Mouse (Mus musculus): ENCODE data around the gene Neurl2.
"Not testable (repeated sequence)": the region's sequence is repeated elsewhere in the genome, so short reads cannot be mapped to it uniquely, and the experiment has no call there.

Neurl2 gene

GRCm38 (mm10) chr2:164833314-164833959 lies at the start of gene Neurl2:
Gene Neurl2, minus strand, starts transcription at chr2:164833456.
- DNase-seq (ENCODE audit: low spot score in 2 of 2): peak; percentile 88 to 94

DNA sequence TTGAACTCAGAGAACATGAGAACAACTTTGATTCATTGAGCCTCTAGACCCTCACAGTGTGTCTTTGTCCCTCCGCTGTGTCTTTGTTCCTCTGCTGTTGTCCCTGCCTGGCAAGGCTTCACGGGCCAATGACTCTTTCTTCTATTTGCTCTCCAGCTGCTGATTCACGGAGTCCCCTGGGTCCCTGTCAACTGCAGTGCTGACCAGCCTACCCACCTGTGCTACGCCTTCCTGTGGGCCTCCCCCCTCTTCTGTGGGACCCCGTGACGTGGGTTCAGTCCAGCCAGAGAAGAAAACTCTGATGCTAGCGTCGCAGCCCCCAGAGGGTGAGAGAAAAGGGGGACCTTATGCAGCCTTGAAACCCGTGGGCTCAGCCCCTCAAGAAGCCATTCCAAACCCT lies 49.4 kb upstream of the Neurl2 start:
- no peak for DNase-seq (ENCODE audit: low spot score in 2 of 2)

GRCm38 (mm10) chr2:164879568-164880277 lies 46.5 kb upstream of the Neurl2 start:
- peak; percentile 92 to 94 for DNase-seq (ENCODE audit: low spot score in 2 of 2)

GRCm38 (mm10) chr2:164879228-164879567 lies 45.9 kb upstream of the Neurl2 start, which contains the start of gene Pcif1:
Gene Pcif1, plus strand, starts transcription at chr2:164879304.
- DNase-seq (ENCODE audit: low spot score in 2 of 2): peak; percentile 90 to 91

- no peak for DNase-seq (ENCODE audit: low spot score in 2 of 2)
Observed at GRCm38 (mm10) chr2:164878509-164879227, 45.4 kb upstream of the Neurl2 start.

DNA sequence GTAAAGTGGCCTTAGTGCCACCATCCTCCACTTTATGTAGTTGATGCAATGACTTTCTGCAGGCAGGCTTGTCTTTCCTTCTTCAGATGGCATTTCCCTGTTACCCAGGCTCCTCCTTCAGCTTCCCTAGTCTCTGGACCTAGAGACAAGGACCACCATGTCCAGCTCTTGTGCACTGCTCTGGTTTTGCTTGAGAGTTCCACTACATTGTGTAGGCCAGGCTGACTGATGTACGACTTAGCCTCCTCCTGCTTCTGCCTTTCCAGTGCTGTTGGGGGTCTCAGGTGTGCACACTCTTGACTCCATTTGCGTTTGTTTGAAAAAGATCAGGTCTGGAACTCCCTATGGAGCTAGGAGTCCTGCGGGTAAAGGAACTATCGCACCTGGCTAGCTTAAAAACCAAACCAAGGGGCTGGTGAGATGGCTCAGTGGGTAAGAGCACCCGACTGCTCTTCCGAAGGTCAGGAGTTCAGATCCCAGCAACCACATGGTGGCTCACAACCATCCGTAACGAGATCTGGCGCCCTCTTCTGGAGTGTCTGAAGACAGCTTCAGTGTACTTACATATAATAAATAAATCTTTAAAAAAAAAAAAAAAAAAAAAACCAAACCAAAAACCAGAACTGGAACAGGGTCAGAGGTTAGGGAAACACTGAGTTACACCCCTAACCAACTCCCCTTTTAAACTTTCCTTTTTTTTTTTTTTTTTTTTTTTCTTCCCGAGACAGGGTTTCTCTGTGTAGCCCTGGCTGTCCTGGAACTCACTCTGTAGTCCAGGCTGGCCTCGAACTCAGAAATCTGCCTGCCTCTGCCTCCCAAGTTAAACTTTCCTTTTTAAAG lies 44.3 kb upstream of the Neurl2 start:
- not testable (repeated sequence) for DNase-seq (ENCODE audit: low spot score in 2 of 2)

GRCm38 (mm10) chr2:164875648-164876047 lies 42.4 kb upstream of the Neurl2 start:
- not testable (repeated sequence) for DNase-seq (ENCODE audit: low spot score in 2 of 2)

DNA sequence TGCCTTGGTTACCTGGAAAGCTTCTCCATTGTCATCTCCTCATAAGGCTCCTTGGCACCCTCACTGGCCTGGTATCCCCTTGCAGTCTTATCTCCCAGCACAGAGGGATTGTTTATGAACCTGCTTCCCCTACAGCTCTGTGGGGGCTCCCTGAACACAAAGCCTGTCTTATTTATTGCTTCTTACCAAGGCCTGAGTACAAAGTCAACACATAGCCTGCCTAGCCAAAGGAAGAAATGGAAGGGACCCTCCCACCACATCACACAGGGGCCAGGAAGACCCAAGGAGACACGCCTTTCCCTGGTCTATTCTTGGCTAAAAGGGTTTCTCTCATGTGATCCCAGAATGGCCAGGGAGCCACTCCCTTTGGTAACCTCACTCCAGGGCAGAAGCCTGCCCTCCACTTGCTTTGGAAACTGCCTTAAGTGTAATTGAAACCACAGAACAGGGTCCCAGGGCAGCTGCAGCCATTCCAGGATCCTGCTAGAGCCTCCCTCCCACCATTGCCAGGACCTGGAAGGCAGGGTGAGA lies 41.0 kb upstream of the Neurl2 start:
- DNase-seq (ENCODE audit: low spot score in 2 of 2): no peak

- no peak for DNase-seq (ENCODE audit: low spot score in 2 of 2)
Observed at GRCm38 (mm10) chr2:164873621-164874020, 40.4 kb upstream of the Neurl2 start.

- DNase-seq (ENCODE audit: low spot score in 2 of 2): no peak
Observed at GRCm38 (mm10) chr2:164871602-164872303, 38.5 kb upstream of the Neurl2 start.

DNA sequence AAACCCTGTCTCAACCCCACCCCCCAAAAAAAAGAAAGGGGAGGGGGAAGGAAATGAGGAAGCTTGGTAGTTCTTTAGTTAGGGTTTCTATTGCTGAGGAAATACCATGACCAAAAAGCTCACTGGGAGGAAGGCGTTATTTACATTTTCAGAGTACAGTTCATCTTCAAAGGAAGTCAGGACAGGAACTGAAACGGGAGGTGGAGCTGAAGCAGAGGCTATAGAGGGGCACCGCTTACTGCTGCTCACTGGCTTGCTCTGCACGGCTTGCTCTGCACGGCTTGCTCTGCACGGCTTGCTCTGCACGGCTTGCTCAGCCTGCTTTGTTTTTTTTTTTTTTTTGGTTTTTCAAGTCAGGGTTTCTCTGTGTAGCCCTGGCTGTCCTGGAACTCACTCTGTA lies 35.2 kb upstream of the Neurl2 start:
- DNase-seq (ENCODE audit: low spot score in 2 of 2): no peak

DNA sequence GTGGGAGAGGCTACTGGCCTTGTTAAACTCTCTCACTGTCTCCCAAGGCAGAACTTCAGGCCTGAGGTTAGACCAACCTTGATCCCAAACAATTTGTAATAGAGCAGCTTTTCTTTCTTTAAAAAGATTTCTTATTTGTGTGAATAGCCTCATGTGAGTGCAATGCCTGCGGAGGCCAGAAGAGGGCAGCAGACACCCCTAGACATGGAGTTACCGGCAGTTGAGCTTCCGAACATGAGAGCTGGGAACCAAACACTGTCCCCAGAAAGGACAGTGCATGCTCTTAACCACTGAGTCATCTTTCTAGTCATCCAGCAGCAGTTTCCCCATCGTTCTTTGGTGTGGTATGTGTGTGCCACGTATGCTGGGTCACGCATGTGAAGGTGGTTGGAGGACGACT lies 34.3 kb upstream of the Neurl2 start:
- no peak for DNase-seq (ENCODE audit: low spot score in 2 of 2)

GRCm38 (mm10) chr2:164866741-164867551 lies 33.7 kb upstream of the Neurl2 start:
- no peak for DNase-seq (ENCODE audit: low spot score in 2 of 2)

GRCm38 (mm10) chr2:164864593-164864992 lies 31.3 kb upstream of the Neurl2 start:
- no peak for DNase-seq (ENCODE audit: low spot score in 2 of 2)

GRCm38 (mm10) chr2:164863411-164863810 lies 30.2 kb upstream of the Neurl2 start:
- DNase-seq (ENCODE audit: low spot score in 2 of 2): not testable (repeated sequence)

GRCm38 (mm10) chr2:164862179-164862861 lies 29.1 kb upstream of the Neurl2 start:
- no peak for DNase-seq (ENCODE audit: low spot score in 2 of 2)

DNA sequence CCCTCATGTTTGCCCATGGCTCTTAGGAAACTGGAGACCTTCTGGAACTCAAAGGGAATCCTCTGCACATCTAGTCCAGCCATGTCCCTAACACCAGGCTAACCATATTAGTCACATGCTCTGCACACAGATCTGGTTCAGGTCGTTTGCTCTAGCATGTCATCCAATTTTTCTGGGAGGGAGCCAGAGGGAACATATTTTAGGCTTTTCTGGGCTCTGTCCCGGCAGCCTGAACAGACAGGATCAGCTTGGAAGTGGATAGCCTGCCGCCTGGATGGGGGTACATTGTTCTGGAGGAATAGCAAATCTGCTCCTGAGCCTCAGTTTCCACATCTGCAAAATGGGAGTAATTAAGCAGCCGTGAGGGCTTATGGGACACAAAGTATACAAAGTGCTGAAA lies 27.8 kb upstream of the Neurl2 start:
- DNase-seq (ENCODE audit: low spot score in 2 of 2): no peak

GRCm38 (mm10) chr2:164859640-164860432 lies 26.6 kb upstream of the Neurl2 start:
- no peak for DNase-seq (ENCODE audit: low spot score in 2 of 2)

- no peak for DNase-seq (ENCODE audit: low spot score in 2 of 2)
Observed at GRCm38 (mm10) chr2:164859155-164859554, 25.9 kb upstream of the Neurl2 start.
